Mouse (Mus musculus) stomach, postnatal 0 days (tissue): Measurements from ENCODE around the gene Prdm16.

Experiments used
- CTCF ChIP-seq: IDR thresholded peaks from 2 replicates; pipeline ENCODE4 v1.5.1; 2016; ENCODE audit warnings: antibody characterized with exemption, low read depth, mild to moderate bottlenecking, moderate library complexity
- EP300 ChIP-seq: optimal IDR thresholded peaks from 2 replicates; pipeline ENCODE3; 2016; ENCODE audit warnings: antibody characterized with exemption

- TF ChIP-seq CTCF (no peak), EP300 (no peak)
These were observed 324.4 kb downstream of the Prdm16 start for GRCm38 (mm10) chr4:154312143-154312812.
